In the genomic region with DNA sequence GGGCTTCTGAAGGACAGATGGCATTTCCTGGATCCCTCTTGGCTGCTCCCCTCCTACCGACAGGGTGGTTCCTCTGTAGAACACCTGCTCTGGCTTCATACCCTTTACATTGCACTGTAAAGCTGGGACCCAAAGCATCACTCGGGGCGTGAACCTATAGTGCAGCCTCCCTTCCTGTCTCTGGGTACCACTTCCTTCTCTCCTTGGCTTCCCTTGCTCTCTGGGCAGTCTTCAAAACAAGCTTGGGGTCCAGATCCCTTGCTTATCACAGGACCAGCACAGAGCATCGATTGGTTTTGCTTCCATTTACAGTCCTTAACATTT, we compare ENCODE assay signal across 8 mouse cellular contexts.
DNase-seq lines count a peak whose midpoint lies in the region; ATAC-seq and TF ChIP-seq lines count a peak whose summit lies in the region.

No protein-coding gene starts in this region.

- H3K4me3 ChIP-seq in kidney, embryonic 16.5 days (ENCODE audit: low read length) = peak overlapping the region; percentile 30; the same call in 1 of the 2 replicates
- peak overlapping the region; percentile 21; the same call in 1 of the 2 replicates for H3K4me3 ChIP-seq in embryonic facial prominence, embryonic 13.5 days
- H3K4me3 ChIP-seq in hindbrain, postnatal 0 days (ENCODE audit: low read length) = no peak overlapping the region
- H3K4me3 ChIP-seq in midbrain, embryonic 14.5 days (replicated peaks; ENCODE audit: low read depth, low read length) = no peak overlapping the region
- H3K4me3 ChIP-seq in cerebellum, adult 2 months (replicated peaks; ENCODE audit: insufficient read depth, low read depth, low read length) = no peak overlapping the region

- no peak overlapping the region for H3K9ac ChIP-seq in kidney, embryonic 16.5 days (replicated peaks; ENCODE audit: low read length)
- H3K9ac ChIP-seq in embryonic facial prominence, embryonic 13.5 days = no peak overlapping the region
- no peak overlapping the region for H3K9ac ChIP-seq in hindbrain, postnatal 0 days (replicated peaks; ENCODE audit: low read length)
- 0 out of 2 replicates have a peak overlapping the region, but pooled peaks have one; percentile 24 for H3K9ac ChIP-seq in midbrain, embryonic 14.5 days (replicated peaks; ENCODE audit: low read length)

- no peaks in the 10 kb centered on the region for H3K36me3 ChIP-seq in kidney, embryonic 16.5 days (ENCODE audit: insufficient read depth, low read length)
- no peaks in the 10 kb centered on the region for H3K36me3 ChIP-seq in embryonic facial prominence, embryonic 13.5 days
- no peaks in the 10 kb centered on the region for H3K36me3 ChIP-seq in hindbrain, postnatal 0 days (ENCODE audit: insufficient read depth, low read length)
- H3K36me3 ChIP-seq in midbrain, embryonic 14.5 days (ENCODE audit: control insufficient read depth, insufficient read depth, low read length) = no peaks in the 10 kb centered on the region

- H3K4me2 ChIP-seq in kidney, embryonic 16.5 days (replicated peaks; ENCODE audit: low read depth, low read length) = peak overlapping the region; percentile 57
- peak overlapping the region; percentile 54 for H3K4me2 ChIP-seq in embryonic facial prominence, embryonic 13.5 days
- H3K4me2 ChIP-seq in hindbrain, postnatal 0 days (ENCODE audit: low read depth, low read length) = peak overlapping the region; percentile 42
- peak overlapping the region; percentile 47 for H3K4me2 ChIP-seq in midbrain, embryonic 14.5 days (ENCODE audit: low read length)

- peaks cover 9% of the 10 kb centered on the region for H3K4me1 ChIP-seq in kidney, embryonic 16.5 days (ENCODE audit: insufficient read depth, low read length)
- peaks cover 12% of the 10 kb centered on the region for H3K4me1 ChIP-seq in embryonic facial prominence, embryonic 13.5 days
- H3K4me1 ChIP-seq in hindbrain, postnatal 0 days (ENCODE audit: insufficient read depth, low read length) = 0 out of 2 replicates have a peak, but pooled peaks cover 2% of the 10 kb centered on the region
- peaks cover 10% of the 10 kb centered on the region for H3K4me1 ChIP-seq in midbrain, embryonic 14.5 days (ENCODE audit: control insufficient read depth, insufficient read depth, low read length)
- peaks cover 9% of the 10 kb centered on the region for H3K4me1 ChIP-seq in cerebellum, adult 2 months (ENCODE audit: control insufficient read depth, insufficient read depth, low read length)

- ATAC-seq in kidney, embryonic 16.5 days (ENCODE audit: low FRiP score, low TSS enrichment) = no peak
- ATAC-seq in embryonic facial prominence, embryonic 13.5 days (ENCODE audit: insufficient number of reproducible peaks, insufficient read depth, low FRiP score, low TSS enrichment, low read depth) = no peak
- no peak for ATAC-seq in hindbrain, postnatal 0 days
- no peak for ATAC-seq in midbrain, embryonic 14.5 days (ENCODE audit: low FRiP score, low TSS enrichment)

- no peak for DNase-seq in kidney, adult 18-20 months
- DNase-seq in hindbrain, postnatal 0 days (ENCODE audit: low spot score) = no peak
- DNase-seq in midbrain, embryonic 14.5 days = no peak
- DNase-seq in left cerebral cortex, adult 8-10 months (ENCODE audit: low spot score in 2 of 2) = no peak
- DNase-seq in kidney, postnatal 25 days = no peak
- DNase-seq in cerebellum, adult 2 months = no peak

- no peak for TF ChIP-seq CTCF in hindbrain, postnatal 0 days (IDR thresholded peaks at IDR 0.05; ENCODE audit: low read depth)
- no peak for TF ChIP-seq CTCF in cerebellum, adult 2 months (IDR thresholded peaks at IDR 0.05; ENCODE audit: borderline replicate concordance, insufficient read depth, low read depth, low read length)

- H3K9me3 ChIP-seq in kidney, embryonic 16.5 days (ENCODE audit: low read length) = no peaks in the 10 kb centered on the region
- H3K9me3 ChIP-seq in embryonic facial prominence, embryonic 13.5 days = no peaks in the 10 kb centered on the region
- no peaks in the 10 kb centered on the region for H3K9me3 ChIP-seq in hindbrain, postnatal 0 days (ENCODE audit: low read length)
- H3K9me3 ChIP-seq in midbrain, embryonic 14.5 days (ENCODE audit: control insufficient read depth, low read length) = no peaks in the 10 kb centered on the region

- H3K27ac ChIP-seq in kidney, embryonic 16.5 days (ENCODE audit: low read length) = no peak overlapping the region
- no peak overlapping the region for H3K27ac ChIP-seq in embryonic facial prominence, embryonic 13.5 days
- H3K27ac ChIP-seq in hindbrain, postnatal 0 days = peak overlapping the region; percentile 46; the same call in 1 of the 2 replicates
- H3K27ac ChIP-seq in midbrain, embryonic 14.5 days (replicated peaks; ENCODE audit: low read depth, low read length) = no peak overlapping the region
- no peak overlapping the region for H3K27ac ChIP-seq in cerebellum, adult 2 months (ENCODE audit: insufficient read depth, low read length)

- TF ChIP-seq POLR2A in cerebellum, adult 2 months (IDR thresholded peaks at IDR 0.05; ENCODE audit: borderline replicate concordance, insufficient read depth, low read length) = no peak

- no peaks in the 10 kb centered on the region for H3K27me3 ChIP-seq in kidney, embryonic 16.5 days (ENCODE audit: insufficient read depth, low read length)
- H3K27me3 ChIP-seq in embryonic facial prominence, embryonic 13.5 days = peaks cover 12% of the 10 kb centered on the region; the same call in 1 of the 2 replicates
- H3K27me3 ChIP-seq in hindbrain, postnatal 0 days (ENCODE audit: insufficient read depth, low read length) = no peaks in the 10 kb centered on the region
- no peaks in the 10 kb centered on the region for H3K27me3 ChIP-seq in midbrain, embryonic 14.5 days (ENCODE audit: control insufficient read depth, insufficient read depth, low read length)
- H3K27me3 ChIP-seq in cerebellum, adult 2 months (ENCODE audit: control insufficient read depth, insufficient read depth, low read length) = no peaks in the 10 kb centered on the region

- 27% methylated on average over 4 of the region's 4 CpGs for WGBS in kidney, embryonic 16.5 days
- WGBS in embryonic facial prominence, embryonic 13.5 days = 40% methylated on average over 4 of the region's 4 CpGs
- WGBS in hindbrain, postnatal 0 days = 32% methylated on average over 4 of the region's 4 CpGs
- WGBS in midbrain, embryonic 14.5 days = 49% methylated on average over 4 of the region's 4 CpGs
- WGBS in cerebellum, adult 2 months = 46% methylated on average over 4 of the region's 4 CpGs

Comparison
In these comparisons a context has a peak if more than half of its experiments do, and no peak if none do; other contexts are left out.
1. H3K4me3 ChIP-seq: peak in kidney, embryonic 16.5 days (single experiment) and embryonic facial prominence, embryonic 13.5 days (single experiment); none in hindbrain, postnatal 0 days (single experiment), midbrain, embryonic 14.5 days (single experiment) and cerebellum, adult 2 months (single experiment).
2. Peak in every context shown above with its lines, with median percentiles within 50 percentile points of each other: H3K4me2 ChIP-seq.